ENCODE assay signal across 9 mouse cellular contexts in the genomic region with DNA sequence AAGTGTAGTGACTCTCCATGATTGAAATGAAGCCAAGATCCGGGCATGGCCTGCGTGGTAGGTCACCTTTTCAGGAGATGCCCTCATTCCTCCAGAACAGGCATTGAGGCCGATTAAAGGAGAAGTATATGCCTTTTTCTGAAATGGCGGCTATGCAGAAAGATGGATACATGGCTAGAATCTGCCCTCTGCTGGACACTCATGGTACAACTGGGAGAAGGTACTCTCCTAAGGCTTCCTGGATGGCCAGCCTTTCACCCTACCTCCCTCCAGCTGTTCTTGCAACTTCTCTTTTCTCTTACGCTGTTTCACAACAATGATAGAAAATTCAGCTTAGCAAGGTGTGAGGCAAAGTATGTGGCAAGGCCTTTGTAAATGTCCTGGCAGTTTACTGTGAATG. TPM values are rescaled to one million over a fixed set of nuclear protein-coding genes. Genes with fewer than 3 reads are reported as not detected.
DNase-seq lines count a peak whose midpoint lies in the region; ATAC-seq lines count a peak whose summit lies in the region.
"Had no signal": no experiment of that assay in that cellular context is flagged by ENCODE, and none has a peak within 500 bp of the region (broad histone marks: within the 10 kb centered on the region; RNA-seq: fewer than 3 reads in every experiment).

No protein-coding gene starts in this region.

- 0 out of 2 replicates have a peak, but pooled peaks cover 6% of the 10 kb centered on the region for H3K4me1 ChIP-seq in forebrain, embryonic 10.5 days
- no peaks in the 10 kb centered on the region for H3K4me1 ChIP-seq in forebrain, embryonic 15.5 days
- H3K4me1 ChIP-seq: neural tube, embryonic 12.5 days had no signal

- H3K4me2 ChIP-seq in forebrain, embryonic 15.5 days (replicated peaks) = no peak overlapping the region
- H3K4me2 ChIP-seq: neural tube, embryonic 12.5 days had no signal

- no peaks in the 10 kb centered on the region for H3K27me3 ChIP-seq in forebrain, embryonic 10.5 days (ENCODE audit: poor library complexity, severe bottlenecking)
- no peaks in the 10 kb centered on the region for H3K27me3 ChIP-seq in forebrain, embryonic 15.5 days
- H3K27me3 ChIP-seq: neural tube, embryonic 12.5 days had no signal

- H3K27ac ChIP-seq in forebrain, embryonic 10.5 days = no peak overlapping the region
- H3K27ac ChIP-seq in forebrain, embryonic 15.5 days (replicated peaks) = no peak overlapping the region
- H3K27ac ChIP-seq: neural tube, embryonic 12.5 days had no signal

- WGBS in forebrain, embryonic 10.5 days = 56% methylated on average over 5 of the region's 5 CpGs
- 45% methylated on average over 5 of the region's 5 CpGs for WGBS in forebrain, embryonic 15.5 days

- ATAC-seq in forebrain, embryonic 15.5 days (replicated peaks) = no peak

- no peaks in the 10 kb centered on the region for H3K9me3 ChIP-seq in forebrain, embryonic 10.5 days
- H3K9me3 ChIP-seq in forebrain, embryonic 15.5 days = no peaks in the 10 kb centered on the region
- H3K9me3 ChIP-seq: neural tube, embryonic 12.5 days had no signal

- DNase-seq in forebrain, embryonic 10.5 days (ENCODE audit: extremely low spot score, low spot score) = peak; percentile 62
- DNase-seq in adrenal gland, adult 18-20 months (ENCODE audit: low spot score in 2 of 2) = peak; percentile 59 to 66
- peak; percentile 80 for DNase-seq in embryo, embryonic 11 days
- peak; percentile 28 for DNase-seq in gonadal fat pad, adult 2 months (ENCODE audit: low read depth)
- DNase-seq in layer of hippocampus, adult 9-10 months (ENCODE audit: low spot score) = peak; percentile 88
- peak; percentile 85 for DNase-seq in lung, postnatal 14 days
- DNase-seq in right cerebral cortex, postnatal 25 days = peak; percentile 74

- no peak overlapping the region for H3K9ac ChIP-seq in forebrain, embryonic 15.5 days (replicated peaks)
- H3K9ac ChIP-seq: neural tube, embryonic 12.5 days had no signal

- peaks cover 61% of the 10 kb centered on the region for H3K36me3 ChIP-seq in forebrain, embryonic 10.5 days (replicated peaks)
- peaks cover 20% of the 10 kb centered on the region for H3K36me3 ChIP-seq in forebrain, embryonic 15.5 days

- H3K4me3 ChIP-seq in forebrain, embryonic 10.5 days = no peak overlapping the region
- H3K4me3 ChIP-seq in forebrain, embryonic 15.5 days = no peak overlapping the region
- H3K4me3 ChIP-seq: neural tube, embryonic 12.5 days had no signal

RNA-seq across cellular contexts. Expression of gene Rab11fip4, which starts 13.3 kb away (rescaled TPM):
- polyA plus RNA-seq in forebrain, embryonic 10.5 days (2016; fragmentation: Nextera tagmentation; extraction: Ambion mirVana) = 20.1 and 23.3 TPM in 2 replicates
- polyA plus RNA-seq in forebrain, embryonic 15.5 days (2015; fragmentation: Nextera tagmentation; extraction: Ambion mirVana) = 25.6 TPM in 2 replicates
- 1 to 10 TPM; 2.0 to 4.3 TPM for total RNA-seq in adrenal gland, adult 18-20 months (2021)
- 69.4 and 107 TPM in 2 replicates for polyA plus RNA-seq in gonadal fat pad, adult 2 months (2012; rRNA removed)

RNA-seq across cellular contexts. Expression of gene Evi2a, which starts 47.3 kb away (rescaled TPM):
- polyA plus RNA-seq in forebrain, embryonic 10.5 days (2016; fragmentation: Nextera tagmentation; extraction: Ambion mirVana) = 2.1 and 2.6 TPM in 2 replicates
- polyA plus RNA-seq in forebrain, embryonic 15.5 days (2015; fragmentation: Nextera tagmentation; extraction: Ambion mirVana) = 2.2 and 3.9 TPM in 2 replicates
- total RNA-seq in adrenal gland, adult 18-20 months (2021) = 1 to 10 TPM; 2.9 to 3.3 TPM
- 8.1 and 10.2 TPM in 2 replicates for polyA plus RNA-seq in gonadal fat pad, adult 2 months (2012; rRNA removed)

RNA-seq across cellular contexts. Expression of gene Evi2, which starts 47.4 kb away (rescaled TPM):
- 0.79 and 0.86 TPM in 2 replicates for polyA plus RNA-seq in forebrain, embryonic 10.5 days (2016; fragmentation: Nextera tagmentation; extraction: Ambion mirVana)
- polyA plus RNA-seq in forebrain, embryonic 15.5 days (2015; fragmentation: Nextera tagmentation; extraction: Ambion mirVana) = 0.45 and 0.59 TPM in 2 replicates
- total RNA-seq in adrenal gland, adult 18-20 months (2021) = under 1 TPM; 0.10 to 0.23 TPM
- 0.32 and 0.34 TPM in 2 replicates for polyA plus RNA-seq in gonadal fat pad, adult 2 months (2012; rRNA removed)

RNA-seq across cellular contexts. Expression of gene Evi2b, which starts 54.2 kb away (rescaled TPM):
- 0.36 and 0.64 TPM in 2 replicates for polyA plus RNA-seq in forebrain, embryonic 10.5 days (2016; fragmentation: Nextera tagmentation; extraction: Ambion mirVana)
- not detected in 2 replicates for polyA plus RNA-seq in forebrain, embryonic 15.5 days (2015; fragmentation: Nextera tagmentation; extraction: Ambion mirVana)
- 1 to 10 TPM in 1 of 2 experiments, under 1 TPM in 1; 0.99 to 2.3 TPM for total RNA-seq in adrenal gland, adult 18-20 months (2021)
- 4.9 and 6.3 TPM in 2 replicates for polyA plus RNA-seq in gonadal fat pad, adult 2 months (2012; rRNA removed)
- polyA plus RNA-seq: neural tube, embryonic 12.5 days had no signal

Comparison
In these comparisons a context has a peak if more than half of its experiments do, and no peak if none do; other contexts are left out.
1. DNase-seq: peak in every context shown above with its lines; median percentile 88 in layer of hippocampus, adult 9-10 months; 85 in lung, postnatal 14 days; 80 in embryo, embryonic 11 days; 74 in right cerebral cortex, postnatal 25 days; 62 in adrenal gland, adult 18-20 months; 62 in forebrain, embryonic 10.5 days; 28 in gonadal fat pad, adult 2 months.